Mouse (Mus musculus): Measurements from ENCODE around the gene Hist1h2af.

Hist1h2af gene

DNA sequence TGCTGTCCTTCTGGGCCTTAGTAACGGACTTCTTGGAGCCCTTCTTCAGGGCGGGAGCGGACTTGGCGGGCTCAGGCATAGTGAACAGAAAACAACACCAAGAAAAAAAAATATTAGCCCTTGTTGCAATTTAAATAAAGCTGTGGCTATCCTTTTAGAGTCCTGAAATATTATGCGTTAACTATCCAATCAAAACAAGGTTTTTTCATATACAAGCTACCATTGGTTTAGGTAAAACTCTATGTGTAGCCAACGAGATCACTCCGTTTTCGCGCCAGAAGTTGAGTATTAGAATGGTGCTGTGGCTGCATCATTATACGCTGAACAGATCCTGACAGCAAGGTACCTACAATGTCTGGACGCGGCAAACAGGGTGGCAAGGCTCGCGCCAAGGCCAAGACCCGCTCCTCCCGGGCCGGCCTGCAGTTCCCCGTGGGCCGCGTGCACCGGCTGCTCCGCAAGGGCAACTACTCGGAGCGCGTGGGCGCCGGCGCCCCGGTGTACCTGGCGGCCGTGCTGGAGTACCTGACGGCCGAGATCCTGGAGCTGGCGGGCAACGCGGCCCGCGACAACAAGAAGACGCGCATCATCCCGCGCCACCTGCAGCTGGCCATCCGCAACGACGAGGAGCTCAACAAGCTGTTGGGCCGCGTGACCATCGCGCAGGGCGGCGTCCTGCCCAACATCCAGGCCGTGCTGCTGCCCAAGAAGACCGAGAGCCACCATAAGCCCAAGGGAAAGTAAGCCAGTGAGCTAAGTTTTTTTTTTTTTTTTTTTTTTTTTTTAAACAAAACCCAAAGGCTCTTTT lies at the start of gene Hist1h2af:
Hist1h2af (plus strand) TSS at position 347 of the 808 bp plus-strand sequence.
- DNase-seq (ENCODE audit: low spot score in 2 of 2), result peak; percentile 61 to 64

GRCm38 (mm10) chr13:23485271-23485670 lies 48.4 kb upstream of the Hist1h2af start:
- DNase-seq (ENCODE audit: low spot score in 2 of 2), result no peak

DNA sequence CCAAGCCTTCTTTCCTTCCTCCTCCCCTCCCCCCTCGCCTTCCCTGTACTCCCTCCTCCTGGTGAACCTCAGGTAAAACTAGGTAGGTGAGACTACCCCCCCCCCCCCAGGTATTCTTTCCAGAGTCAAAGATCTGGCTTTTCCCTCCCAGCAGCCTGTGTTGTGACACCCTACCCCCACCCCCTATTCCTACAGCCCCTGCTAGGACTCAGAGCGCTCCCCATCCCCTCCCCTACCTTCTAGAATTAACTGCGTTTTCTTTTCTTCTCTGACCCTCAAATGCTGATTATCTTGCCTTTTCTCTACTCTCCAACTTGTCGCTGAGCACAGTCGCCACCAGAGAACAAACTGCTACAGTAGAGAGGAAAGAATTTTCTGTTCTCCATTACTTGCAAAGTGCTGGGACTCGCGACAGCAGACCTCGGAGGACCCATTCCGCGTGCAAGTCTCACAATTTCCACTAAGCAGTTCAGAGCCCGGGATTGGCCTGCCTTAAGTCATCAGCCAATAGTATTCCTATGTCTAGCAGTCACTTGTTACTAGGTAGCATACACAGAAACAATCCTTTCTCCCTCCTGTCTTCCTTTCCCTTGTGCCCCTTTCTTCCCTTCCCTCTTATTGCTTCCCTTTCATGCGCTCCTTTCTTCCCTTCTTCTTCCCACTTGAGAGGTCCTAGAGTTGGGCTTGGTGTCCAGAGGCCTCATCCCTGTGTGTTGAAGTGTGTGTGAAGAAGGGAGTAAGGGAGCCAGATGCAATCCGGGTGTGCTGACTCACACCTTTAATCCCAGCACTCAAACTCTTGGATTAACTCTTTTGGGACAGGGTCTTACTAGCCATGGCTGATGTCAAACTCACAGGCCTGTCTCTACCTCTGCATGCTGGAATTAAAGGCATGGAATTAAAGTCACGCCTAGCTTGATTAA lies 45.0 kb upstream of the Hist1h2af start, which contains the start of gene Btn2a2:
Btn2a2 (minus strand) TSS at position 458 of the 923 bp plus-strand sequence.
- peak; percentile 48 to 68 for DNase-seq (ENCODE audit: low spot score in 2 of 2)

- DNase-seq (ENCODE audit: low spot score in 2 of 2), result no peak
These were observed 42.8 kb upstream of the Hist1h2af start for GRCm38 (mm10) chr13:23490863-23491262.

GRCm38 (mm10) chr13:23491263-23491662 lies 42.4 kb upstream of the Hist1h2af start:
- DNase-seq (ENCODE audit: low spot score in 2 of 2), result no peak

DNA sequence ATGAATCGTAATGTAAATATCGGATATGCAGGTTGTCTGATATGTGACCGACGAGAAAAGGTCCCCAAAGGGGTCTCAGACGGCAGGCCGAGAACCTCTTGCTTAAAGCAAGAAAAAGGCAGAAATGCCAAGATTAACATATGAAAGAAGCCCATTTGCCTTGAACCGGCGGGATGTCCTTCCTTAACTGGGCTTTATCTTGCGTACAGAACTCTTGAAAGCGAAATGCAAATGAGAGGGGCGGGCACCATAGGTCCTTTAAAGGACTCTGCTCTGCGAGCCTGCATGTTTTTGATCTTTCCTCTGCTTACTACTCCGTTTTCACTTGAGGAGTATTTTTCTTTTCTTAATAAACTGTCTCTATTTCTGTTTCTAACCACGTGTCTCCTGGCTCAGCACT lies 41.7 kb upstream of the Hist1h2af start:
- no peak for DNase-seq (ENCODE audit: low spot score in 2 of 2)

DNA sequence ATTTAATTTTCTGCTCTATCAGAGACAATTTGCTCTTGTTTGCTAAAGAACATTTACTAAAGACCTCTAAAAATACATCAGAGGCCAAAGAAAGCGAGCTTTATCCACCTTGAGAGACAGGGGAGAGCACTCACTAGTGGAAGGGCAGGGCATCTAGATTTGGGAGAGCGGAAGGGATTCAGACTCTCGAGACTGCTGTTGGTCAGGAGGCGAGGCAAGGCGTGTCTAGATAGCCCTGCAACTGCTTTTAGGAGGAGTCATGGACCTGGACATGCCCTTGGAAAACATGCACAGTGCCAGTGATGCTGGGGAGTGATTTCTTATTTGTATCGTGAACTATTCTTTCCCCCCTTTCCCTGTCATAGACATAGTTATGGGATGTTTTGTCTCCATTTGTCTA lies 38.2 kb upstream of the Hist1h2af start:
- DNase-seq (ENCODE audit: low spot score in 2 of 2), result no peak

DNA sequence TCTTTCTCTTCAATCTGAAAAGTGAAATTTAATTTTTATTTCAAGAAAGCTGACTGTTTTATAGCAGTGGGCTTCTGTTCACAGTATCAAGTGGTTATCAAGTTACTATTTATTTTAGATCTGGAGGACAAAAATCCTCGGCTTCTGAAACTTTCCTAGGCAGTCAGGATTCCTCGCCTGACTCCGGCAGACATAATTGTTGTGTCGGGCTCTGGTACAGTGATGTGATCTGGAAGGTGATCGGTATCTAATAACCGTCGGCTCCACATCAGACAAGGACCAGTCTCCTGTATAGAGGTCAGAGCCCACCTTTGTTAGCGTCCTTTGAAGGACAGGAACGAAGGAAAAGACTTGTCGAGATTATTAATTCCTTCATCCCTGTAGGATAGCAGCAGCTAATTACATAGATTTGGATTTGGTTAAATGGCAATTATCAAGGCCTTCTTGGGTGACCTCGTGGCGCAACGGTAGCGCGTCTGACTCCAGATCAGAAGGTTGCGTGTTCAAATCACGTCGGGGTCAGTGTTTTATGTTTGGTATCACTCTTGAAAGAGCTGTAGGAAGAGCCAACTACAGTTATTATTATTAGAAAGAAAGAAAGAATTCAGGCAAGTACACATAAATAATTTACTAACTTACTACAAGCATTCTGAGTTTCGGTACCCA lies 35.9 kb upstream of the Hist1h2af start:
- DNase-seq (ENCODE audit: low spot score in 2 of 2), result peak in 1 of 2 experiments; percentile 29

DNA sequence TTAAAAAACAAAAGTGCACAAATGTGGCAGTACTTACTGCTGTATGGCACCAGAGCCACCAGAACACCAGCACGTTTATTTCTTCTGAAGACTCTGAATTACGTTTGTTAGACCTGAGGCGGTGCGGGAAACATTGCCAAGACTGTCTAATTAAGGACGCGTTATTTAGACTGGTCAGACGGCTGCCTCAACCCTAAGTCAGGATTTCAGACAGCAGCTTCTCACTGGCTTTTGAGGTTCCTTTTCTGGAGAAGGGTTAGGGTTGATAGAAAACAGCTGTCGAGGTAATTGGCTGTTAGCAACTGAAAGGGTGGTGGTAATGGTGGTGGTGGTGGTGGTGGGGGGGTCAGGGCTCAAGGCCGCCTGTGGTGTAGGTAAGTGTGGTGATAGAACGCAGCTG lies 35.1 kb upstream of the Hist1h2af start:
- no peak for DNase-seq (ENCODE audit: low spot score in 2 of 2)

GRCm38 (mm10) chr13:23499943-23500342 lies 33.8 kb upstream of the Hist1h2af start:
- no peak for DNase-seq (ENCODE audit: low spot score in 2 of 2)

GRCm38 (mm10) chr13:23500424-23501200 lies 33.1 kb upstream of the Hist1h2af start:
- DNase-seq (ENCODE audit: low spot score in 2 of 2), result peak in 1 of 2 experiments; percentile 71

- no peak for DNase-seq (ENCODE audit: low spot score in 2 of 2)
These were observed 32.2 kb upstream of the Hist1h2af start for GRCm38 (mm10) chr13:23501511-23501910.

DNA sequence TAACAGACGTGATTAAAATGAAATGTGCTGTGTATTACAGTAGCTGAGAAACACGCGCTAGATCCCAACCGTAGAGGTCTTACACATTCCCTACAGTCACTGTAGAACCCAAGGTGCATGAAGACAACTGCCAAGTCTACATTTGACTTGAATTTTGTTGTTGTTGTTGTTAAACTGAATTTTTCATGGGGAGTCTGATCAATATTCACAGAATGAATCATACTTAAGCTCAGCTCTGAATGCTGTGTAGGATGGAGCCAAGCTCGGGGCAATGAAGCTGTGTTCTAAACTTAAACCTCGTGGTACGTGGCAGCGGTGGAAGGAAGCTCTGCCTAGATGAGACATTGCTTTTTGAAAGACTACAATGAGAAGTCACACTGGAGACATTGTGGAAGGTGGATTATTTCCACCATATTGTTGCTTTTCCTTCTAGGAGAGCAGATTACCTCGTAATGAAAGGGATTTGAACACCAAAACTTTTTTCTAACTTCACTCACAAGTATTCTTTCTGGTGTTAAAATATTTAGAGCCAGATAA lies 31.6 kb upstream of the Hist1h2af start:
- DNase-seq (ENCODE audit: low spot score in 2 of 2), result no peak

DNA sequence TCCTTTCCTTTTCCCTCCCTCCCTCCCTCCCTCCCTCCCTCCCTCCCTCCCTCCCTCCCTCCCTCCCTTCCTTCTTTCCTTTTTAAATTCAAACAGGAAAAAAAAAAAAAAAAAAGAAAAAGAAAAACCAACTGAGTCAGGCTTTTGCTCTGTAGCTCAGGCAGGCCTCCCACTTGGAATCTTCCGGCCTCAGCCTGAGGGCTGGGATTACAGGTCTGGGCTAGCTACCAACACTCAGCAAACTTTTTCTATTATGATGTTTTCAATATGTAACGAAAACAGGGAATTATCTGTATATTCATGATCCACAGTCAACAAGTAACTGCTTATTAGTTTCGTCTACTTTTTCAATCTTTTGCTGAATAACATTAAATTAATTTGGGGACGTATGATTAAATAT lies 30.8 kb upstream of the Hist1h2af start:
- no peak for DNase-seq (ENCODE audit: low spot score in 2 of 2)

DNA sequence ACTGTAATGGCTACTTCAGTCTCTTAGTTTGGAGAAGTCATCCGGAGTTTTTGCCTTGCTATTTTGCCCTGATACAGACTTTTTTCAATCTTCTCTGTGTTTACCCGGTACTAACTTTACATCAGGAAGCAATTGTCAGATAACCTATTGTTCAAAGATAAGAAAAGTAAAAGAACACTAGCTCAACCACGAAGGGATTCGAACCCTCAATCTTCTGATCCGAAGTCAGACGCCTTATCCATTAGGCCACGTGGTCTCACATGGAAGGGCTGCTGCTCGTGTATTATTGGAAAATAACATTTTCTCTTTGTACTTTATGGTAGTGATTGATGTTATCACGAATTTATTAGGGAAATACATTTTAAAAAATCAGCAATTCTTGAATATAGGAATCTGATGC lies 29.9 kb upstream of the Hist1h2af start:
- peak in 1 of 2 experiments; percentile 38 for DNase-seq (ENCODE audit: low spot score in 2 of 2)

DNA sequence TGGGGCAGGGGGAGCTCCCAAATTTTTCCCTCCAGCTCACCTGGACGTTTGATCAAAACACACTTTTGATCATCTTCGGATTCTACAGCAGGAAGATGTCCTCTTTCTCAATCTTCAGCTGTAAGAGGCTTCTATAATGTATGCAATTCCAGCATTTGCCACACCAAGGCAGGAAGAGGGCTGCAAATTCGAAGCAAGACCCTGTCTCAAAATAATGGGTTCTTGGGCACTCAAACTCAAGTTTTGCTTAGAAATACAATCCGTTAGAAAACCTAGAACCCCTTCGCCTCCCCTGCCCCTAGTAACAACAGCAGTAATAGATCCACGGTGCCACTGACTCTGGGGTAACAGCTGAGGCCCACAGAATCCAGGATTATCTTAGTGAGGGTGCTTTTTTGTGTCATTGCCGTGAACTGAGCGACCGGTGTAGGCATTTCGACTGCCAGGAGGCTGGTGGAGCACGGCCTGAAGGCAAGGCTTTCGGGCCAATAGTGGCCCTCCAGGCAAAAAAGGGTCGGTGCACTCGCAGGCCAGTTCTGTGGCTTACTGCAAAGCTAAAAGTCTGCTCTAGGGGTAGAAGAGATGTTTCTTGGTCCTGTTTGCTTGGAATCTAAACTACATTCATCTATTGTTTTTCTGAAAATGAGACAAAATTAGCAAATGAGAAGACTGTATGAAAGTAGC lies 27.9 kb upstream of the Hist1h2af start:
- DNase-seq (ENCODE audit: low spot score in 2 of 2), result no peak

- no peak for DNase-seq (ENCODE audit: low spot score in 2 of 2)
These were observed 27.4 kb upstream of the Hist1h2af start for GRCm38 (mm10) chr13:23506351-23506750.

GRCm38 (mm10) chr13:23506819-23507515 lies 26.7 kb upstream of the Hist1h2af start:
- no peak for DNase-seq (ENCODE audit: low spot score in 2 of 2)

DNA sequence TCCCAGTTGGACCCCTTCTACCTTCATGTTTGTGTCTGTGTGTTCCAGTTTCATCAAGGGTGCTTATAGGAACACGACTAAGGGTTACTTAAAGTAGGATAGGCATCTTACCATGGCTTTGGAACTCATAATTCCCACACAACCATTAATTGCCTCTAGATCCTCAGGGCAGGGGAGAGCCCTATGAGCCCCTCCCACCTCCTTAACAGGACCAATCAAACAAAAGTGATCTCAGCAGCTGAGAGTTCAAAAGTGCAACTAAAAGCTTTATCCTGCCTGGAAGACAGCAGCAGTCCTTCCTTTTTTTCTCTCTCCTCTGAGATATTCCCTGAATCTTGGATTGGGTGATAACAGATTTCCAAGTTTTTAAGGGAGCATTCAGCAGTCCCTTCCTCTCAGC lies 23.6 kb upstream of the Hist1h2af start:
- DNase-seq (ENCODE audit: low spot score in 2 of 2), result no peak

DNA sequence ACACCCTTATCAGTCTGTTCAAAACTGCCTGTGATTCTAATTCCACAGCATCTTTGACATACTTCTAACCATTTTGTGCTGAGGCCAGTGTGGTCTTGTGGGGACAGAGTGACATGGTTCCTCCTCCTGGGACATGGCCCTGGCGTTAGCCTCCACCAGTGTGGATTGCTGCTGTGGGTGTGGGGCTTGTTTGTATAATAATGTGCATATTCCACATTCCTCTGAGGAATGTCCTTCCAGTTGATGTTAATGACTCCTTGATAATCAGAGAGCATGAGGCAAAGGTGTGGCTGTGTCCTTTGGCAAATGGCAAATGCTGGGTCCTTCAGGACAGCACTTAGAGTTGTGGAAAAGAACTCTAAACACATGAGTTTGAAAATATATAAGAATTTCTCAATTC lies 20.2 kb upstream of the Hist1h2af start:
- DNase-seq (ENCODE audit: low spot score in 2 of 2), result no peak

Data from frontal cortex, postnatal 10 days (tissue).